Mouse (Mus musculus): ENCODE data around the gene Patj. TPM values are rescaled to one million over a fixed set of nuclear protein-coding genes. Genes with fewer than 3 reads are reported as not detected.

Gene Patj
- polyA plus RNA-seq, 1 experiment: 9.0 TPM

DNA sequence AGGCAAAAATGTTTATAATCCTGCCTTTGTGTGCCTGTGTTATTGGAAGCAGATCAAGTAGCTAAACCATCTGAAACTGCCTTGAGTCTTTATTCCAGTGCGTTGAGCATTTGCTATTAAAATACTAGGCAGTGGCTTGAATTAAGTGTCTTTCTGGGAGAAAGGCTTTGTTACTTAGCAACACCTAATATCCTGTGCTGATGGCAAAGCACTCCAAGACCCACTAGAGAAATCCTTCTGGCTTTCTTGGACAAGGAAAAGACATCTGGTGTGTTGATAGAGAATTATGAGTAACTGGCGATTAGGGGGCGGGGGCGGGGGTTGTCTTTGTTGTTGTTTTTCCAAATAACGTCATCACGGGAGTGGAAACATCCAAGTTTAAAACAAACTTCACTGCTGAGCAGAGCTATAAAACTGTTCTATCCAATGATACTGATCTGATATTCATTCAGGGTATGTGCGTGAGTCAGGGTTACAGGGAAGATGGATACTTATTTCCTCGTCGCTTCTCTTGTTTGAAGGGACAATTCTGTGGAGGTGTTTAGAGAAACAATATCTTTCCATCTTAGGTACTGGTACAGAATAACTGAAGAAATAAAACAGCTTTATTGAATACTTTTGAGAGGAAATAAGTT lies 164.7 kb downstream of the Patj start:
- TF ChIP-seq POLR2A (IDR thresholded peaks at IDR 0.05; ENCODE audit: borderline replicate concordance, extremely low read depth, insufficient read depth, insufficient read length, poor library complexity, severe bottlenecking): no peak
- no peak for TF ChIP-seq CTCF (IDR thresholded peaks at IDR 0.05; ENCODE audit: borderline replicate concordance, extremely low read depth, insufficient read depth, insufficient read length)
- DNase-seq (ENCODE audit: low read depth): peak; percentile 94

GRCm38 (mm10) chr4:98563082-98563481 lies 167.5 kb downstream of the Patj start:
- DNase-seq (ENCODE audit: low read depth): no peak
- TF ChIP-seq POLR2A (IDR thresholded peaks at IDR 0.05; ENCODE audit: borderline replicate concordance, extremely low read depth, insufficient read depth, insufficient read length, poor library complexity, severe bottlenecking) (no peak), CTCF (IDR thresholded peaks at IDR 0.05; ENCODE audit: borderline replicate concordance, extremely low read depth, insufficient read depth, insufficient read length) (no peak)

DNA sequence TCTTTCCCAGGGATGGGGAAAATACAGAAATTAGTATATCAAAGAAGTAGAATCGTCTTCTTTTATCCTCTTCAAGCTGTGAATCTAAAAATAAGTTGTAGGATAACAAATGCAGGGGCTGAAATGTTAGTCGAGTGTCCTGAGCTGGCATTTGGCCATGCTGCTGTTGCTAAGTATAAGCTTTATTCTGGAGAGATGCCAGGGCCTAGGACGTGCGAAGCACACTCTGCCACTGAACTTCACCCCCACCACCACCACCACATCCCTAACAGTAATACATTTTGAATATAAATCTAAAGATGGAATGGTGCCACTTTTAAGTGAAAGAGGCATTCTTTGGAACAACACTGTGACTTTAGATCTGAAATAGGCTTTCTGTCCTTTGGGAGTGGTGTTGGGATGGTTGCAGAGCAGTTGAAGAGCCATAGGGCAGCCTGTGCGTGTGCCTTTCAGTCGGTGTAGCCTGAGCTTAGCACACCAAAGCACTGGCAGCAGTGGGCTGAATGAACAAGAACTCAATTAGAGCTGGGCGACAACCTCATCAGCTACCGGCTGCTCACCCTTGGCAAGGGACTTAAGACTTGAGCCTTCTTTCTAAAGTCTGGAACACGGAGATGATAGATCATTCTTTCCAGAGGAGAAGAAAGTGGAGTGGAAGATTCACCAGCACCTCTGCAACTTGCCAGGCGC lies 168.1 kb downstream of the Patj start:
- peak; percentile 80 for DNase-seq (ENCODE audit: low read depth)
- TF ChIP-seq POLR2A (IDR thresholded peaks at IDR 0.05; ENCODE audit: borderline replicate concordance, extremely low read depth, insufficient read depth, insufficient read length, poor library complexity, severe bottlenecking) (no peak), CTCF (IDR thresholded peaks at IDR 0.05; ENCODE audit: borderline replicate concordance, extremely low read depth, insufficient read depth, insufficient read length) (no peak)

DNA sequence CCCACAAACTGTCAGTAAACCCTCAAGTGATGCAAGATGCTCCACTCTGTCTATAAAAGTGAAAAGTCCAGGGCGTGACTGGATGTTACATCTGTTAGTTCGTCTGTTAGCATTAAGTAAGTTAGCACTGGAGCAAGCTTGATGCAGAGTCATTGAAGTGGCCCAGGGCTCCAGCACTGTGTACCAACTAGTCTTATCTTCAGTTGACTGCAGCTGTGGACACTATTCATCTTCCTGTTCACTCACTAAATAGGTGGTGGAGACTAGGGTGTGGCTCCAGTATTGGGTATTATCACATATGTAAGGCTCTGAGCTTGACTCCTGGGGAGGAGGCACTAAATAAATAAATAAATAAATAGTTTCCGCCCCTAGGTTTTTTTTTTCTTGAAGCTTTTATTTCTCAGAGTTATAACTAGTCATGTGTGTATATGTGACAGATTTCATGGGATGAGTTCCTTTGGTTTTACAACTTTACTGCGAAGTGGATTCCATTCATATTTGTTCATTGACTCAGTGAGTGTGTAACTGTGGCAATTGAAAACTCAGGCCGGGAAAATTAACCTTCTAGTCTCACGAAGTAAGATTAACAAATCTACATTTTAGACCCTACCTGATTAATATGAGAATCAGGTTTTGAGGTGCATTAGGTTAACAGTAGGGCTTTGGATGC lies 168.7 kb downstream of the Patj start:
- DNase-seq (ENCODE audit: low read depth): no peak
- TF ChIP-seq POLR2A (IDR thresholded peaks at IDR 0.05; ENCODE audit: borderline replicate concordance, extremely low read depth, insufficient read depth, insufficient read length, poor library complexity, severe bottlenecking): no peak
- TF ChIP-seq CTCF (IDR thresholded peaks at IDR 0.05; ENCODE audit: borderline replicate concordance, extremely low read depth, insufficient read depth, insufficient read length): no peak

GRCm38 (mm10) chr4:98566741-98567140 lies 171.2 kb downstream of the Patj start:
- no peak for DNase-seq (ENCODE audit: low read depth)
- TF ChIP-seq POLR2A (IDR thresholded peaks at IDR 0.05; ENCODE audit: borderline replicate concordance, extremely low read depth, insufficient read depth, insufficient read length, poor library complexity, severe bottlenecking): no peak
- no peak for TF ChIP-seq CTCF (IDR thresholded peaks at IDR 0.05; ENCODE audit: borderline replicate concordance, extremely low read depth, insufficient read depth, insufficient read length)

- TF ChIP-seq CTCF (IDR thresholded peaks at IDR 0.05; ENCODE audit: borderline replicate concordance, extremely low read depth, insufficient read depth, insufficient read length) (no peak), POLR2A (IDR thresholded peaks at IDR 0.05; ENCODE audit: borderline replicate concordance, extremely low read depth, insufficient read depth, insufficient read length, poor library complexity, severe bottlenecking) (no peak)
- no peak for DNase-seq (ENCODE audit: low read depth)
These were observed 171.9 kb downstream of the Patj start for GRCm38 (mm10) chr4:98567457-98567856.

DNA sequence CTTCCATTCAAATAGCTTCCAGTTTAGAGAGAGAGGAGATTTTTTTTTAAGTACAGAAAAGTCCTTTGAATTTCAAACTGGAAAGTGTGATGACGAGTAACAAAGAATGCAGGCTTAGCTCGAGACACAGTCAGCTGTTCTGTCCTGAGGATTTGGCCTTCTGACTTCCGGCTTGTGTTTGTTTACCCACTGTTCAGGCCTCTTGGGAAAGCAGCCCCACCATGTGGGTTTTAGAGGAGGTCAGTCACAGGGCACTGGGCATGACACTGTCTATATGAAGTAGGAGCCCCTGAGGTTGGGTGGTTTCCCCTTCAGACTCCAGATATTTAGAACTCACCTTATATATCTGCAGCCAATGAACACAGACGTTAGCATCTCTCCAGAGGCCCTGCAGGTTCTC lies 174.3 kb downstream of the Patj start:
- no peak for DNase-seq (ENCODE audit: low read depth)
- TF ChIP-seq CTCF (IDR thresholded peaks at IDR 0.05; ENCODE audit: borderline replicate concordance, extremely low read depth, insufficient read depth, insufficient read length): no peak
- no peak for TF ChIP-seq POLR2A (IDR thresholded peaks at IDR 0.05; ENCODE audit: borderline replicate concordance, extremely low read depth, insufficient read depth, insufficient read length, poor library complexity, severe bottlenecking)

DNA sequence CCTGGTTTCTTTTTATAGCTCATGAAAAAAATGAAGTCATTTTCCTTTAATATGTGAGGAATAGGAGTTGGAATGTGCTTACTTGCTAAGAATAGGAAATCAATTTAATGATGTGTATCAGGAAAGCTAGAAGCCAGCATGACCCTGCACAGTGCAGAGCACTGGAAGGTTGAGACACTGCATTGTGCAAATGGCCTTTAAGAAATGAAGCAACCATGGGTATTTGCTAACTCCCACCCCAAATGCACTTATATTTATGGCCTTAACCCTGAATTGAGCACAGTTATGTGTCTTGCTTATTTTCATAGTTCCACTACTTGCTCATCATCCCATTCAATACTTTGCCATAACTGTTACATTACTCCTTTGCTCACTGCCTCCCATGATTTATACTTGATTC lies 181.7 kb downstream of the Patj start:
- no peak for DNase-seq (ENCODE audit: low read depth)
- no peak for TF ChIP-seq POLR2A (IDR thresholded peaks at IDR 0.05; ENCODE audit: borderline replicate concordance, extremely low read depth, insufficient read depth, insufficient read length, poor library complexity, severe bottlenecking)
- no peak for TF ChIP-seq CTCF (IDR thresholded peaks at IDR 0.05; ENCODE audit: borderline replicate concordance, extremely low read depth, insufficient read depth, insufficient read length)

GRCm38 (mm10) chr4:98577957-98578541 lies 182.5 kb downstream of the Patj start:
- DNase-seq (ENCODE audit: low read depth): peak; percentile 97

GRCm38 (mm10) chr4:98581456-98581855 lies 185.9 kb downstream of the Patj start:
- DNase-seq (ENCODE audit: low read depth): no peak
- TF ChIP-seq CTCF (IDR thresholded peaks at IDR 0.05; ENCODE audit: borderline replicate concordance, extremely low read depth, insufficient read depth, insufficient read length) (no peak), POLR2A (IDR thresholded peaks at IDR 0.05; ENCODE audit: borderline replicate concordance, extremely low read depth, insufficient read depth, insufficient read length, poor library complexity, severe bottlenecking) (no peak)

More at GRCm38 (mm10) chr4:98577957-98578541, 182.5 kb downstream of the Patj start:
- TF ChIP-seq CTCF (IDR thresholded peaks at IDR 0.05; ENCODE audit: borderline replicate concordance, extremely low read depth, insufficient read depth, insufficient read length) (no peak), POLR2A (IDR thresholded peaks at IDR 0.05; ENCODE audit: borderline replicate concordance, extremely low read depth, insufficient read depth, insufficient read length, poor library complexity, severe bottlenecking) (no peak)

GRCm38 (mm10) chr4:98584023-98584422 lies 188.4 kb downstream of the Patj start:
- TF ChIP-seq CTCF (IDR thresholded peaks at IDR 0.05; ENCODE audit: borderline replicate concordance, extremely low read depth, insufficient read depth, insufficient read length) (no peak), POLR2A (IDR thresholded peaks at IDR 0.05; ENCODE audit: borderline replicate concordance, extremely low read depth, insufficient read depth, insufficient read length, poor library complexity, severe bottlenecking) (no peak)
- no peak for DNase-seq (ENCODE audit: low read depth)

Measured in brain, embryonic 14.5 days (tissue).